Mouse (Mus musculus): ENCODE measurements at regions not wholly inside any gene's neighbourhood (a gene's known extent, or its start where the extent isn't known, plus 50 kb on each side); places are given as distances from the start of the nearest gene placed in this dataset.

DNA sequence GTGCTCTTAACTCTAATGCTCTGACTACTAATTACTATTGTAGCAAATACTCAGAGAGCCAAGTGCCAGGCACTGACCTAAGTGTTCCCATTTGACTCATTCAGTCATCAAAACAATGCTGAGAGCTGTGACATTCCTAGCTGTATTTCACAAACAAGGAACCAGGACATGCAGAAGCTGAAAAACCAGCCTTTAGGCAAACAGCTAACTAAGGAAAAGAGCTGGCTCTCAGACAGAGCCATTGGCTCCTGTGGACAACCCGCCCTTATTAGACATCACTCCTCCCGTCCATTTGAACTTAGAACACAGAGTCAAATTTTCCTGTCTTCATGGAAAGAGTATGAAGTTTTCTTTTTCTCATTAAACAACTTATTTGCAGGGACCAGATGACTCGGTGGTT is 88.5 kb upstream of the Zfp648 start:
- H3K36me3 ChIP-seq: no peaks in the 10 kb centered on the region
- H3K27ac ChIP-seq: no peak overlapping the region
- WGBS: 40% methylated on average over 3 of the region's 3 CpGs
- ATAC-seq (ENCODE audit: insufficient number of reproducible peaks, low FRiP score, low TSS enrichment, low read depth): no peak
- no peak overlapping the region for H3K9ac ChIP-seq
- H3K27me3 ChIP-seq: no peaks in the 10 kb centered on the region
- H3K4me3 ChIP-seq: no peak overlapping the region
- no peak overlapping the region for H3K4me2 ChIP-seq
- peaks cover 16% of the 10 kb centered on the region for H3K4me1 ChIP-seq
- no peaks in the 10 kb centered on the region for H3K9me3 ChIP-seq

GRCm38 (mm10) chr1:154113291-154114050 is 87.5 kb upstream of the Zfp648 start:
- no peak overlapping the region for H3K4me3 ChIP-seq
- H3K27ac ChIP-seq: no peak overlapping the region
- H3K36me3 ChIP-seq: no peaks in the 10 kb centered on the region
- H3K4me2 ChIP-seq: no peak overlapping the region
- H3K9me3 ChIP-seq: no peaks in the 10 kb centered on the region
- H3K27me3 ChIP-seq: no peaks in the 10 kb centered on the region
- H3K9ac ChIP-seq: no peak overlapping the region
- ATAC-seq (ENCODE audit: insufficient number of reproducible peaks, low FRiP score, low TSS enrichment, low read depth): no peak
- WGBS: 59% methylated on average over 12 of the region's 12 CpGs
- peaks cover 25% of the 10 kb centered on the region for H3K4me1 ChIP-seq

- ATAC-seq (ENCODE audit: insufficient number of reproducible peaks, low FRiP score, low TSS enrichment, low read depth): no peak
- H3K4me1 ChIP-seq: peaks cover 33% of the 10 kb centered on the region
- 78% methylated on average over 7 of the region's 7 CpGs for WGBS
Measured at GRCm38 (mm10) chr1:154116188-154116710, 84.7 kb upstream of the Zfp648 start.

GRCm38 (mm10) chr1:154117346-154117687 is 83.7 kb upstream of the Zfp648 start:
- H3K4me3 ChIP-seq: 0 out of 2 replicates have a peak overlapping the region, but pooled peaks have one; percentile 1
- no peaks in the 10 kb centered on the region for H3K9me3 ChIP-seq
- no peaks in the 10 kb centered on the region for H3K36me3 ChIP-seq
- H3K4me2 ChIP-seq: peak overlapping the region; percentile 34
- ATAC-seq (ENCODE audit: insufficient number of reproducible peaks, low FRiP score, low TSS enrichment, low read depth): no peak
- H3K4me1 ChIP-seq: peaks cover 33% of the 10 kb centered on the region
- WGBS: 24% methylated on average over 11 of the region's 11 CpGs
- no peaks in the 10 kb centered on the region for H3K27me3 ChIP-seq
- peak overlapping the region; percentile 48 for H3K27ac ChIP-seq
- no peak overlapping the region for H3K9ac ChIP-seq

More at GRCm38 (mm10) chr1:154116188-154116710, 84.7 kb upstream of the Zfp648 start:
- no peak overlapping the region for H3K27ac ChIP-seq
- no peak overlapping the region for H3K9ac ChIP-seq
- H3K9me3 ChIP-seq: no peaks in the 10 kb centered on the region
- H3K4me3 ChIP-seq: no peak overlapping the region
- no peak overlapping the region for H3K4me2 ChIP-seq
- H3K36me3 ChIP-seq: no peaks in the 10 kb centered on the region
- no peaks in the 10 kb centered on the region for H3K27me3 ChIP-seq

DNA sequence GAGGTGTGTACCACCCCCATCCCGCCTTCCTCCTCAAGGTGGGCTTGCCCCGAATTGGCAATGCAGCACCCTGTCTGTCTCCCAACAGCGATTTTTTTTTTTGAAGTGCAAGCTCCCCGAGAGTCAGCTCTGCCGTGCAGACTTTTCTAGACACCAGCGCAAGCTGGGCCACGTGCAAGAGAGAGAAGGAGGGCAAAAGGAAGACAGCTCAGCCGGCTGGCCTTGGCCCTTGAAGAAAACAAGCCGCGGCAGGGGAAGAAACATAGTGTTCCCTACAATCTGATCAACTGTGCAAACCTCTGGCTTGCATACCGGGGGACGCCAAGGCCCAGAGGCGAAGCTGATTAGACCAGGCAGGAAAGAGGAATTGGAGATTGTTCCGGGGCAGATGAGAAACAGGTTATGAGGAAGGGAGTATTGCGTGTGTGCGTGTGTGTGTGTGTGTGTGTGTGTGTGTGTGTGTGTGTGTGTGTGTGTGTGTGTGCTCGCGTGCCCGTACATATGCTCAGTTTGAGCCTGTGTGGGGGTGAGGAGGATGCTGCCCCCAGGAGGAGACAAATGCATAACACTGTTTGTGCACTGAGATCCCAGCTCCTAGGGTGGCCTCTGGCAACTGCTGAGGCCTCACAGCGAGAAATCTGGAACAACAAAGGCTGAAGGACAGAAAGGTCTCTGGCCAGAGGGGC is 83.2 kb upstream of the Zfp648 start:
- WGBS: 22% methylated on average over 20 of the region's 20 CpGs
- peaks cover 33% of the 10 kb centered on the region for H3K4me1 ChIP-seq
- no peak for ATAC-seq (ENCODE audit: insufficient number of reproducible peaks, low FRiP score, low TSS enrichment, low read depth)
- 0 out of 2 replicates have a peak overlapping the region, but pooled peaks have one; percentile 1 for H3K4me3 ChIP-seq
- H3K4me2 ChIP-seq: peak overlapping the region; percentile 34
- peak overlapping the region; percentile 48 for H3K27ac ChIP-seq
- H3K9ac ChIP-seq: no peak overlapping the region
- no peaks in the 10 kb centered on the region for H3K36me3 ChIP-seq
- no peaks in the 10 kb centered on the region for H3K9me3 ChIP-seq
- H3K27me3 ChIP-seq: no peaks in the 10 kb centered on the region

DNA sequence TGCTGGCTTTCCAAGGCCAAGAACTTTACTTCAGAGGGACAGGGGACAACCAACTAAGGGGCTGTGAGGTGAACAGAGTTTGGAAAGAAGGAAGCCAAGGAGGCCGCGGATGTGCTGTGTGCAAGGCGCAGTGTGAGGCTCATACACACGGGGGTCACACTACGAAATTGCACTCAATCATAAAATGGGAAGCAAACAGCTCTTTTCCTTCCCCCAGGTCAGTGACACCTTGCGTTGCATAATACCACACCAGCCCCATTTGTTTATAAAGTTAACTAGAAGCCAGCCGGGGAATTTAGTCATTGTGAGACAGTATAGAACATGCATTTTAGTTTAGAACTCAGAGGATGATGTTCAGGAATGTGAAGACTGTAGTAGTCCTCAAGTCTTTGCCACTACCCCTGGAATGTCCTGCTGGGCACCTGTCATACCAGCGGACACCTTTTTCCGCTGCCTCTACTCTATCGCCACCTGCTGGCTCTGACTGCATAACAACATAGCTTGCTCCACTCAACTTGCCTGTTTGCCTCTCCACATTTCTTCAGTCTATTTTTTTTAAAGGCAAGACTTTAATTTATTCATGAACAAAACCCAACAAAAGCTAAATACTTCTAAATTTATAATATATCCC is 82.5 kb upstream of the Zfp648 start:
- H3K4me2 ChIP-seq: no peak overlapping the region
- WGBS: 40% methylated on average over 10 of the region's 10 CpGs
- peaks cover 29% of the 10 kb centered on the region for H3K4me1 ChIP-seq
- no peaks in the 10 kb centered on the region for H3K36me3 ChIP-seq
- no peak for ATAC-seq (ENCODE audit: insufficient number of reproducible peaks, low FRiP score, low TSS enrichment, low read depth)
- no peak overlapping the region for H3K4me3 ChIP-seq
- H3K9me3 ChIP-seq: no peaks in the 10 kb centered on the region
- no peaks in the 10 kb centered on the region for H3K27me3 ChIP-seq
- H3K27ac ChIP-seq: peak overlapping the region; percentile 48; the same call in 1 of the 2 replicates
- no peak overlapping the region for H3K9ac ChIP-seq

DNA sequence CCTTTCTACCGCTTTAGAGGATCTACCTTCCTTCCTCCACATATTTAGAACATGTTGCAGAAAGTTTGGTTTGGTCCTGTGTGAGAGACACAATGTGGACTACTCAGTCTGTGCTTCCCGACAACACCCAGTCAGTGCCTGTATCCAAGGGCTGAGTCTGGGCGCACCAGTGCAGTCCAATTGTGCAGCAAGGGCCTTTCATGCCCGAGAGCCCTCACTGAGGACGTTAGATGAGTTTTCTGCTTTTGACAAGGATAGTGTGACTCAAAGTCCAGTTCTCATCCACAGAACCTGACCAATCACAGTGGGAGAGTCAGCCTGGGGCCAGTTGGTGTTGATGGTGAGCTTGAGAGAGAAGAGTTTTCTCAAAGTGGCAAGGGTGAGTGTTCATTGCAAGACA is 81.4 kb upstream of the Zfp648 start:
- Histone ChIP-seq H3K4me1 (peaks cover 27% of the 10 kb centered on the region), H3K27ac (no peak overlapping the region), H3K4me2 (no peak overlapping the region), H3K9me3 (no peaks in the 10 kb centered on the region), H3K9ac (no peak overlapping the region), H3K36me3 (no peaks in the 10 kb centered on the region), H3K4me3 (no peak overlapping the region), H3K27me3 (no peaks in the 10 kb centered on the region)
- ATAC-seq (ENCODE audit: insufficient number of reproducible peaks, low FRiP score, low TSS enrichment, low read depth): no peak
- 89% methylated on average over 5 of the region's 5 CpGs for WGBS

DNA sequence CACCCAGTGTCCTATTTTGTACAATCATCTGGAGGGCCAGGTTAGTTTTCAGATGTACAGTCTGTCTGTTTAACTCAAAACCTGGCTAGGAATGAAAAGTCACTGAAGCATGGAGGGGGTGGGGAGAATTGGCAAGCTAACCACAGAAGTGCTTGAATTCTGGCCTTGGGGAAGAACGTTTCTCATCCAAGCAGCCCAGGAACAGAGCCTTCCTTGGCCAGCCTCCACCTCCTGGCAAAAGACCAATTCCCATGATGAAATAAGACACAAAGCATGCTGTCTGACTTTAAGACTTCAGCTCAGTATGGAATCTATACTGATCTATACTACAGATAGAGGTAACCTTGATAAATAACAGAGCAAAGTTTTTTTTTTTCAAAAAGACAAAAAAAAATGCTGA is 80.3 kb upstream of the Zfp648 start:
- Histone ChIP-seq H3K27me3 (no peaks in the 10 kb centered on the region), H3K9ac (no peak overlapping the region), H3K4me2 (no peak overlapping the region), H3K4me1 (peaks cover 25% of the 10 kb centered on the region), H3K4me3 (no peak overlapping the region), H3K27ac (0 out of 2 replicates have a peak overlapping the region, but pooled peaks have one; percentile 4), H3K36me3 (no peaks in the 10 kb centered on the region), H3K9me3 (no peaks in the 10 kb centered on the region)
- 6% methylated on average over 1 of the region's 1 CpGs for WGBS
- ATAC-seq (ENCODE audit: insufficient number of reproducible peaks, low FRiP score, low TSS enrichment, low read depth): 0 out of 2 replicates have a peak, but pooled peaks have one; percentile 55

DNA sequence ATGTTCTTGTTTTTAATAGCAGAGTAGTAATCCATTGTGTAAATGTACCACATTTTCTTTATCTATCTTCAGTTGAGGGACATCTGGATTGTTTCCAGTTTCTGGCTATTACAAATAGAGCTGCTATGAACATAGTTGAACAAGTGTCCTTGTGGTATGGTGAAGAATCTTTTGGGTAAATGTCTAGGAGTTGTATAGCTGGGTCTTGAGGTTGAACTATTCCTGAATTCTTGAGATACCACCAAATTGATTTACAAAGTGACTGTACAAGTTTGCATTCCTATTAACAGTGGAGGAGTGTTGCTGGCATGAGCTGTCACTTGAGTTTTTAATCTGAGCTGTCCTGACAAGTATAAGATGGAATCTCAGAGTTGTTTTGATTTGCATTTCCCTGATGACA is 76.0 kb upstream of the Zfp648 start:
- no peaks in the 10 kb centered on the region for H3K36me3 ChIP-seq
- H3K9ac ChIP-seq: no peak overlapping the region
- H3K27me3 ChIP-seq: no peaks in the 10 kb centered on the region
- no peak overlapping the region for H3K4me3 ChIP-seq
- peaks cover 6% of the 10 kb centered on the region; the same call in 1 of the 2 replicates for H3K4me1 ChIP-seq
- no peak overlapping the region for H3K4me2 ChIP-seq
- ATAC-seq (ENCODE audit: insufficient number of reproducible peaks, low FRiP score, low TSS enrichment, low read depth): no peak
- H3K27ac ChIP-seq: no peak overlapping the region
- no peaks in the 10 kb centered on the region for H3K9me3 ChIP-seq

GRCm38 (mm10) chr1:154126487-154126886 is 74.5 kb upstream of the Zfp648 start:
- Histone ChIP-seq H3K4me1 (no peaks in the 10 kb centered on the region), H3K36me3 (no peaks in the 10 kb centered on the region), H3K4me2 (no peak overlapping the region), H3K27me3 (no peaks in the 10 kb centered on the region), H3K4me3 (no peak overlapping the region), H3K9me3 (no peaks in the 10 kb centered on the region), H3K27ac (no peak overlapping the region), H3K9ac (no peak overlapping the region)
- ATAC-seq (ENCODE audit: insufficient number of reproducible peaks, low FRiP score, low TSS enrichment, low read depth): no peak
- WGBS: 63% methylated on average over 4 of the region's 4 CpGs

GRCm38 (mm10) chr1:154139488-154139887 is 61.5 kb upstream of the Zfp648 start:
- Histone ChIP-seq H3K9ac (no peak overlapping the region), H3K4me1 (no peaks in the 10 kb centered on the region), H3K4me3 (no peak overlapping the region), H3K4me2 (no peak overlapping the region), H3K27me3 (no peaks in the 10 kb centered on the region), H3K36me3 (no peaks in the 10 kb centered on the region), H3K9me3 (no peaks in the 10 kb centered on the region), H3K27ac (no peak overlapping the region)
- no peak for ATAC-seq (ENCODE audit: insufficient number of reproducible peaks, low FRiP score, low TSS enrichment, low read depth)
- 74% methylated on average over 4 of the region's 4 CpGs for WGBS

DNA sequence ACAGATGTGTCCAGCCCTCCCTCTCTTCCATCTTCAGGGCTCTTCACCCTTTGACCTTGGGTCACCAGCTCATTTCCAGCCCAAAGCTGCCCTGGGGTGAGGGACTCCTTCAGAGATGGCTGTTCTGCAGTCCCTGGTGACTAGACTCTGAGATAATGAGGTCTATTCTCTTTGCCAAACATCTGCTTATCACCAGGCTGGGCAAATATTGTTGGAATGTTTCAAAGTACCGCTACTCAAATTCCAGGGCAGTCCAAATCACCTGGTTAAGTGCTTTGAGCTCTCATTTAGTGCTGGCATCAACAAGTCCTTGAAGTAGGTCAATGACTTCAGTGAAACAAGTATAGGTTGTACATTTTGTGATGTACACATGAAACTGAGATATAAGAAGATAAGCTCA is 57.3 kb upstream of the Zfp648 start:
- no peak overlapping the region for H3K4me2 ChIP-seq
- H3K27me3 ChIP-seq: no peaks in the 10 kb centered on the region
- 57% methylated on average over 1 of the region's 1 CpGs for WGBS
- no peak overlapping the region for H3K9ac ChIP-seq
- H3K9me3 ChIP-seq: no peaks in the 10 kb centered on the region
- no peaks in the 10 kb centered on the region for H3K4me1 ChIP-seq
- H3K36me3 ChIP-seq: no peaks in the 10 kb centered on the region
- ATAC-seq (ENCODE audit: insufficient number of reproducible peaks, low FRiP score, low TSS enrichment, low read depth): no peak
- no peak overlapping the region for H3K27ac ChIP-seq
- H3K4me3 ChIP-seq: no peak overlapping the region

Measured in limb, embryonic 15.5 days (tissue).